Mouse (Mus musculus): ENCODE data around the gene E2f1. TPM values are rescaled to one million over a fixed set of nuclear protein-coding genes. Genes with fewer than 3 reads are reported as not detected.

The E2f1 gene
- total and polyA plus RNA-seq, 3 experiments, result 7.4 to 14.9 (median 8.7) TPM

DNA sequence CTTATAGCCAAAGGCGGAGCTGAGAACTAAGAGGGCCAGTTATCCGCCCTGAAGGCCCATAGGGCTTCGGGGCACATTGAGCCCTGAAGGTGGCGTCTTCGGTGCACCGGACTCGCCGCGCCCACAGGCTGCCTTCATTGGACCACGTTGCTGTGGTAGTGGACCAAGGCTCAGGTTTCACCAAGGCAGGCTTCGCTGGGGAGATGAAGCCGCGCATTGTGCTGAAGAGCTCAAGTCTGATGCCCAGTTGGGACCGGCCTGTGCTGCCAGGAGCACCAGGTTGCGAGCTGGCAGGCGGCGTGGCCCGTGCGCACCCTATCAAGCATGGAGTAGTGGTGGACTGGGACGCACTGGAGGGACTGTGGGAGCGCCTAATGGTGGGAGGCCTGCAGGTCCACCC lies 17.8 kb downstream of the E2f1 start:
- no peak for DNase-seq

- DNase-seq, result no peak
These were observed 18.2 kb downstream of the E2f1 start, which contains the start of gene Actl10 for GRCm38 (mm10) chr2:154551476-154551875. Gene Actl10, plus strand, starts transcription at chr2:154551776.

DNA sequence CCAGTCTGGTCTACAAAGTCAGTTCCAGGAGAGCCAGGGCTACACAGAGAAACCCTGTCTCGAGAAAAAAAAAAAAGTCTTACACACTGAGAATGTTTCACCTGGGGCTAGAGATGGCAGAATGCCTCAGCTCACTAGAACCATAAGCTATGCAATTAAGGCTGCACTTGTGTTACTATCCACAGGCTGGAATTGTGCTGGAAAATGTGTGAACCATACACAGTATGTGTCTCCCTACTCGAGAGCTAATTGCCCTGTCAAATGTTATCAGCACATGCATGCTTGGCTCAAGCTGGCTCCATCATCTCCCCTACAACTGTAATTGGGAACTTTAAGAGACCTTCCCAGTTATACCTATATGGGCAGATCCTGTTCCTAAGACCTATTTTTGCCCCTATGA lies 18.8 kb downstream of the E2f1 start:
- no peak for DNase-seq

DNA sequence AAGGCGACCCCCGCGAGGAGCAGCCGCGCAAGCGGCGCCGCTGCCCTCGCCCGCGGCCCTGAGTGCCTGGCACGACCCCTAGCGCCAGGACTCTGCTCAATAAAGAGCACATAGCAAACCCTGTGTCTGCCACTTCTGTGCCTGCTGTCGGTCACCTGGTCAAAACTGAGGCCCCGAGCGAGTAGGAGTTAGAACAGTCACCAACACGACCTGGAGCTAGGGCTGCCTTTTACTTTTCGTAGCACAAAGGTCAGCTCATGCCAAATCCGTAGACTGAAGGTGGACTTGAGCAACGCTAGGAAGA lies 19.9 kb downstream of the E2f1 start:
- DNase-seq, result no peak

GRCm38 (mm10) chr2:154549127-154549885 lies 20.4 kb downstream of the E2f1 start:
- DNase-seq, result peak; percentile 83

GRCm38 (mm10) chr2:154548688-154549087 lies 21.0 kb downstream of the E2f1 start:
- DNase-seq, result peak; percentile 31

- DNase-seq, result no peak
These were observed 23.0 kb downstream of the E2f1 start, which contains the start of gene 1700003F12Rik for GRCm38 (mm10) chr2:154546711-154547110. Gene 1700003F12Rik, plus strand, starts transcription at chr2:154547085.

DNA sequence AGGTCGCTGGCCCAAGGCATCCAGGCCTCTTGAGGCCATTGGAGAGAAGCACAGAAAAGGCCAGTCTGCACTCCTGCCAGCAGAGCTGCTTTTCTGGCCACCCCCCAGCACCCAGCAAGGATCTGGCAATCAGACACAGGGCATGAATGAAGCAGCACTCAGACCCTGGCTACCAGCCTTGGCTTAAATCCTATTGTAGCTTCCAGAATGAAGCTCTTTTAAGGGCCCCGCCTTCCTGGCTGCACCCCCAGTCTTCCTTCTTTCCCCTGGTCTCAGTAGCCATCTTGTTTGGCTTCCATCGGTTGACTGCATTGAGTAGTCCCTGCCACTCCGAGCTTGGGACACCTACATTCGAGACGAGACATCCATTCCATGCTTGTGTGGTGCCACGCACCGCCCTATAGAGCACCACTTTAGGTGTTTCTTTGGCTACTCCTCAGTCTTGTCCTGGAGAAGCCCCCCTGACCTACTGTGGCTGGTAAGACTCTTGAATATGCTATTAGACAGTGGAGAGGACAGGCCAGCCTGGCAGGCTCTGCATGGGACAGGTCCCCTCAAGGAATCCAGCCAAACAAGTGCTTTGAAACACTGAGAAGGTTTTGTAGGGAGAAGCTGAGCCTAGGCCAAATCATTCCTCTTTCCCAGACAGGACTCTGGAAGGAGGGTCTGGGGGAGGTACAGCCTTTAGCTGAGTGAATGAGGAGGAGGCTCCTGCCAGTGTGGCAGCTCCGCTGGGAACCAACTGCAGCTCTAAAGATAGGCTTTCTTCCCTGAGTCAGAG lies 25.9 kb downstream of the E2f1 start:
- peak; percentile 57 for DNase-seq

DNA sequence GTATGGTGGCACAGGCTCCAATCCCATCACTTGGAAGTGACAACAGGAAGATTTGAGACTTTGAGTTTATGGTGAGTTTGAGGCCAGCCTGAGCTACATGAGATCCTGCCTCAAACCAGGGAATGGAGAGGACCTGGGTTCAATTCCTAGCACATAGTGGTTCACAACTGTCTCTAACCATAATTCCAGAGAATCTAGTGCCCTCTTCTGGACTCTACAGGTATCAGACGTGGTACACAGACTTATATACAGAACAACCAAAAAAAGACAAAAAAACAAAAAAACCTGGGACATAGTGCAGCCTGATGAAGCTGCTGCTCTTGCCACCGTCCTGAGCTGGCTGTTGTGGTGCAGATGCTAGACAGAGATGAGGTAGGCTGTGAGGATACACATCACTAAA lies 28.1 kb downstream of the E2f1 start:
- no peak for DNase-seq

GRCm38 (mm10) chr2:154539720-154540119 lies 30.0 kb downstream of the E2f1 start:
- peak; percentile 31 for DNase-seq

GRCm38 (mm10) chr2:154538710-154539109 lies 31.0 kb downstream of the E2f1 start:
- DNase-seq, result no peak

DNA sequence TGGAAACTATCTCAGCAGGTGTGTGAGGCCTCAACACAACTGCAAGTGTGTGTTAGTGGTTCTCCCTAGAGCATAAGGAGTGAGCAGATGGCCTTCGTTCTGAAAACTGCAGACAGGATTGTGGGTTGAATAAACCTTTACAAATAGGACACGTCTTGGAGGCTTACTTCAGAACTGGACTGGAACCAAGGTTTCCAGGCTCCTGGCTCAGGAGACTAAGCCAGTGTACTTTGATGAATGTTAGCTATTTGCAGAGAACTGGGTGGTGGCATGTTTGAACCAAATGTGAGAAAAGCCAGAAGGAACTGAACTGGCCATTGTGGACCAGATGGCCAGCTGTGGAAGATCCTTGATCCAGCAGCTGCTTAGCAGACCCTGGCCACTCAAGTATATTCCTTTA lies 31.4 kb downstream of the E2f1 start:
- no peak for DNase-seq

GRCm38 (mm10) chr2:154534704-154535270 lies 34.9 kb downstream of the E2f1 start:
- DNase-seq, result no peak

DNA sequence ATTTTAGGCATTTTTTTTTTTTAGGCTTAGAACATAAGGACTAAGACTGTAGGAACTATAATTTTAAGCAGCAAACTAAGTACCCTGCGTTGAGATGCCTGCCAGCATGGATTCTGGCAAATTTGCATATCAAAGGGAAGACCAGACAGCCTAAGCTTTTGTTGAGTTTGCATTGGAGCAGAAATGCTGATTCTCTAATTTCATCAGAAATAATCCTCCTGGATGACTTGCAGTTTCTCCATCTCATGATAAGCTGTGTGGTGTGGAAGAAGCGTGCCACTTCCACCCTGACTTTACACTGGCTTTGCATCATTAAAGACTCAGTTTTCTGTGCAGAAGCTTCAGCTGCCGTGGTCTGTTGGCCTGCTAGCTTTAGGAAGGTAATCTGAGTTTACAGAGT lies 36.8 kb downstream of the E2f1 start:
- DNase-seq, result no peak

DNA sequence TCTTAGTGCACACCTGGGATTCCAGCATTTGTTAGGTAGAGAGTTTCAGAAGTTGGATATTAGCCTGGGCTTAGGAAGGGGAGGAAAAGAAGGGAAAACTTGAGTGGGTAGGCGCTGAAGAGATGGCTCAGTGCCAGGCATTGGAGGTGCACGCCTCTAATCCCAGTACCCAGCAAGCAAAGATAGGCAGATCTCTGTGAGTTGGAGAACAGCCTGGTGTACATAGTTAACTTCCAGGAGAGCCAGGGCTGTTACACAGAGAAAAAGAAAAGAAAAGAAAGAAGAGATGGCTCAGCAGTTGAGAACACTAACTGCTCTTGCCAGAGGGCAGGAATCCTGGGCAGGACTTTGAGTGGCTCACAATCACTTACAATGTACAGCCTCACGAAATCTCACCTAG lies 43.2 kb downstream of the E2f1 start:
- no peak for DNase-seq

GRCm38 (mm10) chr2:154525285-154525684 lies 44.4 kb downstream of the E2f1 start:
- no peak for DNase-seq

GRCm38 (mm10) chr2:154522334-154522733 lies 47.4 kb downstream of the E2f1 start:
- no peak for DNase-seq

DNA sequence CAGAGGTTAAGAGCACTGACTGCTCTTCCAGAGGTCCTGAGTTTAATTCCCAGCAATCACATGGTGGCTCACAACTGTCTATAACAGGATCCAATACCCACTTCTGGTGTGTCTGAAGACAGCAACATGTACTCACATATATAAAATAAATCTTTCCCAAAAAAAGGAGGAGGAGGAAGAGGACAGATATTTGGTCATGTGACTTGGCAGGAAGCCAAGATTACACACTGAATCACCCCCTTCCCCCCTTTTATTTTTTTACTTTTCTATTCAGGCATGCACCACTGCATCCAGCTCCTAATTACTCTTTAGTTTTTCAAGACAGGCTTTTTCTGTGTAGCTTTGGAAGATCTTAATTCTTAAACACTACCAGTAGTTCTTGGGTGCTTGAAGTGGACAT lies 48.2 kb downstream of the E2f1 start:
- no peak for DNase-seq

DNA sequence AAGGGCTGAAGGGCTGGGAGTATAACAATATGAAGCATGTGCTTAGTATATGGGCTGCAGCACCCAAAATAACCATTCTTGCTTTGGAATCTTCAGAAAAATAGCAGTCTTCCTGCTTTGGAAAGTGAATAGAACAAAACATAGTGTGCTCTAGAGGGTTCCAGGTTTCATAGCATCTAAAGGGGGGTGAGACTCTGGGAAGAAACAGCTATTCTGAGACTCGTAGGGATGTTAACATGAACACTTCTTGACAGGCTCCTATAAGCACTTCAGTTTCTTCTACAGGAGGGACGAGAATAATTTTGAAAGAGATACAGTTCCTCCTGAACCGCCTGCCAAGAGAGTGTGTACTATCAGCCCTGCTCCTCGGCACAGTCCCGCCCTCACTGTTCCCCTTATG lies 52.3 kb downstream of the E2f1 start:
- DNase-seq, result no peak

DNA sequence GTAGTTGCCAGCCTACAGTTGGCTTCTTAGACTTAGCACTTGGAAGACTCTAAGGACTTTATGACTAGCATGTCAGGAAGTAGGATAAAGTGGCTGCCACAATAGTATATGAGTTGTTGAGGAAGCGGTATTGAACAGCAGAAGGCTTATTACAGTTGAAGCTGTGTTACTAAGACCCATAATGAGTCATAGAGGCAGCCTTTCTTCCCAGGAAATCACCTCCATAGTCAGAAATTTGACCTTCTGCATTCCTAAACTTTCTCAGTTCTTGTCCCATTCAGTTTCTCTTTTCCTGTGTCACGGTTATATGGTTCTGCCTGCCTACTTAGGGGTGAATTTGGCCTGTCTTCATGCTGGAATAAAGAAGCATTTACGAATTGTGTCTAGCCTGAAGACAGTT lies 52.7 kb downstream of the E2f1 start:
- DNase-seq, result no peak

DNA sequence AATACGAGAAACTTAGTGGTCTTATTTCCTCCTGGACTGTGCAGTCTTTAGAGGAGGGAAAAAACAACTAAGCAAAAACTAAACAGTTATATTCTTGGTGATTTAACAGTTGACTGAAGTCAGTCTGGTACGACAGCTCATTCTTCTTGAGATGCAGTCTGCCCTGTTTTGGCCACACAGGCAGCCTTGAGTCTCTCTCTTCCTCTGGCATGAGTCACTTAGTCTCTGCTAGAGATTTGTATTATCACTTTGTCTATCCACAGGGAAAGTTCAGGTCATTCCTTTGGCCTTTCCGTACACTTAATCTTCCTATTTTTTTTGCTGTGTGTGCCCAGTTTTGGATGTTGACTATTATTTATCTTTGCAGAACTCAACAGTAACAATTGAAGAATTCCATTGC lies 59.6 kb downstream of the E2f1 start:
- DNase-seq, result peak; percentile 70

Data from adrenal gland, adult 2 months (tissue).